Mouse (Mus musculus): ENCODE measurements around the gene Manbal.

GRCm38 (mm10) chr2:157395960-157396359 lies 28.6 kb downstream of the Manbal start:
- TF ChIP-seq MYOG (IDR thresholded peaks at IDR 0.05; ENCODE audit: control insufficient read depth in 1 of 3, insufficient read depth in 1 of 3, insufficient read length in 2 of 3, low read depth in 2 of 3), result no peak
- TF ChIP-seq POLR2A (IDR thresholded peaks at IDR 0.05; ENCODE audit: insufficient read length, low read depth), result no peak
- TF ChIP-seq TCF12 (IDR thresholded peaks at IDR 0.05; ENCODE audit: insufficient read depth, poor library complexity, severe bottlenecking), result no peak
